8 mouse cellular contexts compared by ENCODE assay signal in genomic region chr17:32809544-32810374, GRCm38 (mm10). TPM values are rescaled to one million over a fixed set of nuclear protein-coding genes. Genes with fewer than 3 reads are reported as not detected.
DNase-seq lines count a peak whose midpoint lies in the region; ATAC-seq and TF ChIP-seq lines count a peak whose summit lies in the region.

Gene Zfp811, minus strand, starts transcription at chr17:32809931.

- H3K4me3 ChIP-seq in heart, embryonic 10.5 days, result peak within 1 kb of the TSS; percentile 66
- H3K4me3 ChIP-seq in cerebellum, adult 2 months (replicated peaks; ENCODE audit: insufficient read depth, low read depth, low read length), result peak within 1 kb of the TSS; percentile 71
- peak within 1 kb of the TSS; percentile 54 for H3K4me3 ChIP-seq in intestine, embryonic 16.5 days (ENCODE audit: low read length)
- H3K4me3 ChIP-seq in limb, embryonic 15.5 days, result peak within 1 kb of the TSS; percentile 46

- H3K36me3 ChIP-seq in heart, embryonic 10.5 days, result no peaks in the 10 kb centered on the region
- H3K36me3 ChIP-seq in intestine, embryonic 16.5 days (ENCODE audit: control insufficient read depth, insufficient read depth, low read length), result no peaks in the 10 kb centered on the region
- no peaks in the 10 kb centered on the region for H3K36me3 ChIP-seq in limb, embryonic 15.5 days

- H3K9me3 ChIP-seq in heart, embryonic 10.5 days, result no peaks in the 10 kb centered on the region
- H3K9me3 ChIP-seq in intestine, embryonic 16.5 days (ENCODE audit: control insufficient read depth, low read length), result no peaks in the 10 kb centered on the region
- no peaks in the 10 kb centered on the region for H3K9me3 ChIP-seq in limb, embryonic 15.5 days

- TF ChIP-seq POLR2A in cerebellum, adult 2 months (IDR thresholded peaks at IDR 0.05; ENCODE audit: borderline replicate concordance, insufficient read depth, low read length), result peak; percentile 43; the same call in 1 of the 2 replicates

- peak; percentile 88 for ATAC-seq in intestine, embryonic 16.5 days
- ATAC-seq in limb, embryonic 15.5 days (ENCODE audit: insufficient number of reproducible peaks, low FRiP score, low TSS enrichment, low read depth), result peak; percentile 83
- no peak for ATAC-seq in megakaryocyte progenitor cell, adult 5-6 weeks (replicated peaks; ENCODE audit: poor library complexity)

- under 1% methylated on average over 17 of the region's 17 CpGs for WGBS in heart, embryonic 10.5 days
- under 1% methylated on average over 17 of the region's 17 CpGs for WGBS in cerebellum, adult 2 months
- WGBS in intestine, embryonic 16.5 days, result 1% methylated on average over 17 of the region's 17 CpGs
- 2% methylated on average over 17 of the region's 17 CpGs for WGBS in limb, embryonic 15.5 days

- peak within 1 kb of the TSS; percentile 67 for H3K9ac ChIP-seq in intestine, embryonic 16.5 days (ENCODE audit: low read depth, low read length)
- H3K9ac ChIP-seq in limb, embryonic 15.5 days, result peak within 1 kb of the TSS; percentile 33

- peak within 1 kb of the TSS; percentile 80 for H3K27ac ChIP-seq in heart, embryonic 10.5 days
- peak within 1 kb of the TSS; percentile 12; the same call in 1 of the 2 replicates for H3K27ac ChIP-seq in cerebellum, adult 2 months (ENCODE audit: insufficient read depth, low read length)
- peak within 1 kb of the TSS; percentile 69 for H3K27ac ChIP-seq in intestine, embryonic 16.5 days (ENCODE audit: low read length)
- no peak within 1 kb of the TSS for H3K27ac ChIP-seq in limb, embryonic 15.5 days

- H3K4me1 ChIP-seq in heart, embryonic 10.5 days, result peaks cover 11% of the 10 kb centered on the region
- H3K4me1 ChIP-seq in cerebellum, adult 2 months (ENCODE audit: control insufficient read depth, insufficient read depth, low read length), result no peaks in the 10 kb centered on the region; the same call in 1 of the 2 replicates
- H3K4me1 ChIP-seq in intestine, embryonic 16.5 days (ENCODE audit: control insufficient read depth, insufficient read depth, low read length), result no peaks in the 10 kb centered on the region
- H3K4me1 ChIP-seq in limb, embryonic 15.5 days, result peaks cover 4% of the 10 kb centered on the region; the same call in 1 of the 2 replicates

- peak within 1 kb of the TSS; percentile 60 for H3K4me2 ChIP-seq in intestine, embryonic 16.5 days (ENCODE audit: low read depth, low read length)
- H3K4me2 ChIP-seq in limb, embryonic 15.5 days, result peak within 1 kb of the TSS; percentile 56

- H3K27me3 ChIP-seq in heart, embryonic 10.5 days (ENCODE audit: insufficient read depth, poor library complexity, severe bottlenecking), result no peaks in the 10 kb centered on the region
- no peaks in the 10 kb centered on the region for H3K27me3 ChIP-seq in cerebellum, adult 2 months (ENCODE audit: control insufficient read depth, insufficient read depth, low read length)
- no peaks in the 10 kb centered on the region for H3K27me3 ChIP-seq in intestine, embryonic 16.5 days (replicated peaks; ENCODE audit: control insufficient read depth, insufficient read depth, low read length)
- no peaks in the 10 kb centered on the region for H3K27me3 ChIP-seq in limb, embryonic 15.5 days

- TF ChIP-seq CTCF in cerebellum, adult 2 months (IDR thresholded peaks at IDR 0.05; ENCODE audit: borderline replicate concordance, insufficient read depth, low read depth, low read length), result no peak

- DNase-seq in heart, embryonic 10.5 days (ENCODE audit: low spot score), result peak; percentile 85
- DNase-seq in heart, postnatal 25 days (ENCODE audit: low spot score), result no peak
- DNase-seq in cerebellum, adult 2 months, result peak; percentile 59 to 77
- DNase-seq in forelimb bud, embryonic 11.5 days (ENCODE audit: low read depth, low spot score), result peak; percentile 70
- DNase-seq in right cerebral cortex, adult 18-20 months, result peak; percentile 65

- intact Hi-C loops in heart, postnatal 25 days (cut with DNase I), result no loop called here

RNA-seq across cellular contexts. Expression of gene Zfp811, which starts in this region (rescaled TPM):
- polyA plus RNA-seq in heart, embryonic 10.5 days (2016; fragmentation: Nextera tagmentation; extraction: Ambion mirVana), result 1.2 and 2.4 TPM in 2 replicates
- under 1 TPM in 1 of 2 experiments, not detected in 1; 0.26 TPM for total RNA-seq in heart, postnatal 25 days (2021)
- polyA plus RNA-seq in cerebellum, adult 2 months (2012; rRNA removed), result 6.4 and 7.2 TPM in 2 replicates
- 3.0 and 3.4 TPM in 2 replicates for polyA plus RNA-seq in intestine, embryonic 16.5 days (2015; fragmentation: Nextera tagmentation; extraction: Ambion mirVana)
- 2.4 and 3.2 TPM in 2 replicates for polyA plus RNA-seq in limb, embryonic 15.5 days (2015; fragmentation: Nextera tagmentation; extraction: Ambion mirVana)
- not detected in 2 replicates for total RNA-seq in megakaryocyte progenitor cell, adult 5-6 weeks (2015)
- total RNA-seq in megakaryocyte progenitor cell, adult 5-6 weeks (2017), result not detected in 2 replicates
